Mouse (Mus musculus): ENCODE measurements at regions not wholly inside any gene's neighbourhood (a gene's known extent, or its start where the extent isn't known, plus 50 kb on each side); places are given as distances from the start of the nearest gene placed in this dataset.

GRCm38 (mm10) chr13:82562576-82562975 lies 779.7 kb downstream of the Cetn3 start:
- no peak for DNase-seq (ENCODE audit: low read depth, low spot score)

DNA sequence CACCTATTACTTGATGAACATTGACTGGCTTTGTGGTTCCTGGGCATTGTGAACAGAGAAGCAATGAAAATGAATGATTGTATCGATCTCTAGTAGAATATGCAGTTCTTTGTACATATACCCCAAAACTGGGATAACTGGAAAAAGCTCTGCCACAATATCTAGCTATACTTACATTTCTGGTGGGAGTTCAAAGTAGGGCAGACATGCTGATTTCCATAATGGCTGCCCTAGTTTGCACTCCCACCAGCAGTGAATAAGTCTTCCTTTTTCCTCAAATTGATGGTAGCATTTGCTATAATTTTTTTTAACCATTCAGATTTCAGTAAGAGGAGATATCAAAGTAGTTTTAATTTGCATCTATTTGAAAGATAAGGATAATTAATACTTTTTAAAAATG lies 788.0 kb downstream of the Cetn3 start:
- no peak for DNase-seq (ENCODE audit: low read depth, low spot score)

DNA sequence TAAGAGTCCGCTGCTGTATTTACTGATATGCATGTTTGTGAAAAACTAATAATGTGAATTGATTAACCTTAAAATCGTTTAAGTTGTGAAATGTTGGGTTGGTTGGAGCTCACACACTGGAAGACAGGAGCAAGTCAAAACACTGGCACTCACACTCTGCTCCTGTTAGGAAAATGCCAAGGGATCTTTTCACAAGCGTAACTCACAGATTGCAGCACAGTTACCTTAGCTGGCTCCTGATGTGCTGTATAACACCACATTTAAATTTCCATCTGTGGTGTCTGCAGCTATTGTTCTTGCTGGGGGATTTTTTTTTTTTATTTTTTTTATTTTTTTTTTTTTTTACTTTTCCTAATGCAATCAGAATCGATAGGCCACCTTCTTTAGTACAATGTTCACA lies 795.1 kb downstream of the Cetn3 start:
- no peak for DNase-seq (ENCODE audit: low read depth, low spot score)

- no peak for DNase-seq (ENCODE audit: low read depth, low spot score)
Observed at GRCm38 (mm10) chr13:82586335-82586734, 803.5 kb downstream of the Cetn3 start.

- no peak for DNase-seq (ENCODE audit: low read depth, low spot score)
Observed at GRCm38 (mm10) chr13:82593831-82594230, 811.0 kb downstream of the Cetn3 start.

GRCm38 (mm10) chr13:82595566-82595965 lies 812.7 kb downstream of the Cetn3 start:
- no peak for DNase-seq (ENCODE audit: low read depth, low spot score)

- DNase-seq (ENCODE audit: low read depth, low spot score), result peak; percentile 26
Observed at GRCm38 (mm10) chr13:82605868-82606267, 823.0 kb downstream of the Cetn3 start.

DNA sequence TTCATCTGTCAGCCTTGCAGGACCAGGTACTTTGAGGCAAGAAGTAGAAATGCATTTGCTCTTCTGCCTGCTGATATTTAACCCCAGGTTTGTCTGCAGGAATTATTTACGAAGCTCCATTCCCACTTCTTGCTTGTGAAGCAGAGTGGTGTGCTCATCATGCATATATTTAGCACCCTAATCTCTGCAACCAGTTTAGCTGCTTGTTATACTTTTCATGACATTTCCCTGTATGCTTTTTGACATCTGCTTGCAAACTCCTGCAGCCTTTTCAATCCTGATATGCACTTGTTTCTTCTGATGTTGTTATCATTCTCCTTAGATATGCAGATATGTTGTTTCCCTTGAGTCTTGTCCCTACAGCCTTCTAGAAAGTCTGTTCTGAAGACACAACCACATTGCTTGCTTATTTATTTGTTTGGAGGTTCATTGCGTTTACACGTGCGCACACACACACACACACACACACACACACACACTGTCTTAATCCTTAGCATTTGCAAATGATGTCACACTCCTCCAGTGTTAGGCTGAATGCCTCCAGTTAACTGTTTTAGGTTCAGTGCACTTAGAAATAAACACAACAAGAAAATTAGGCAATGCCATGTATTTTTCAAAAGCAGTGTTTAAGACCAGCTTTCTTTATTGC lies 836.3 kb downstream of the Cetn3 start:
- no peak for DNase-seq (ENCODE audit: low read depth, low spot score)

DNA sequence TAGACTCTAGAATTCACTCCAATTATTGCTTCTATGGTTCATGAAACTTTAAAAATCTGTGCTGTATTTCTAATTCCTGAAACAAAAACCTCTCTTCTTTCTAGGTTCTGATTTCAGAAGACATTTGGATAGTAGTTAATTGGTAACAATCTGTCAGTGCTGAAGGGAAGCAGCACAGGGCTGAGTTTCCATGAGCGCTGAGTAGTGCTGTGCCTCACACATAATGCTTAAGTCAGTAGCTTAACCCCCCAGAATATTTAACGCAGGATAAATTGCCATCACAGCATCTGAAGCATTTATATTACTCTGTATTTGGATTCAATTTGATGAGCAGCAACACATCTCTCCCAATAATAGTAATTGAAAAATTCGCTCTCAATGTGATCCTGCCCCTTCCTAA lies 837.2 kb downstream of the Cetn3 start:
- DNase-seq (ENCODE audit: low read depth, low spot score), result no peak

- DNase-seq (ENCODE audit: low read depth, low spot score), result no peak
Observed at GRCm38 (mm10) chr13:82620749-82621148, 837.9 kb downstream of the Cetn3 start.

DNA sequence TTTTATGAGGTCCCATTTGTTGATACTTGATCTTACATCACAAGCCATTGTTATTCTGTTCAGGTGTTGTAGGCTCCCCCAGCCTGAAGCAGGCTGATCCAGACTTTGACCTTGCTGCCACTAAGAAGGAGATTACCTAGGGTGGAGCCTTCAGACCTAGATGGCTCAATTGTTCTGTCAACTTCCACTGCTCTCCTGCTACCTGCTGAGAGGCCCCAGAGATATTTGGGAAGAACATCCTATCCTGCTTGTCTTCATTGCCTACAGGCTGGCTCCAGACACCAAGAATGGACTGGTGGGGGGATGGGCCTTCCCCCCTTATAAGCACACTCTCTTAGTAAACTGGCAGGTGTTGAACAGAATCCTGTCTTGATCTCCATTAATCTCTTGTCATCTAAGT lies 845.9 kb downstream of the Cetn3 start:
- peak; percentile 47 for DNase-seq (ENCODE audit: low read depth, low spot score)
